Mouse (Mus musculus): Measurements from ENCODE around the gene Ppp2r5d. TPM values are rescaled to one million over a fixed set of nuclear protein-coding genes. Genes with fewer than 3 reads are reported as not detected.
A peak's percentile ranks its signal among the peaks of the same experiment; 100 is the strongest.

Ppp2r5d gene
- total and polyA plus RNA-seq, 2 experiments from 2014 or later: 94.1 to 128 TPM

DNA sequence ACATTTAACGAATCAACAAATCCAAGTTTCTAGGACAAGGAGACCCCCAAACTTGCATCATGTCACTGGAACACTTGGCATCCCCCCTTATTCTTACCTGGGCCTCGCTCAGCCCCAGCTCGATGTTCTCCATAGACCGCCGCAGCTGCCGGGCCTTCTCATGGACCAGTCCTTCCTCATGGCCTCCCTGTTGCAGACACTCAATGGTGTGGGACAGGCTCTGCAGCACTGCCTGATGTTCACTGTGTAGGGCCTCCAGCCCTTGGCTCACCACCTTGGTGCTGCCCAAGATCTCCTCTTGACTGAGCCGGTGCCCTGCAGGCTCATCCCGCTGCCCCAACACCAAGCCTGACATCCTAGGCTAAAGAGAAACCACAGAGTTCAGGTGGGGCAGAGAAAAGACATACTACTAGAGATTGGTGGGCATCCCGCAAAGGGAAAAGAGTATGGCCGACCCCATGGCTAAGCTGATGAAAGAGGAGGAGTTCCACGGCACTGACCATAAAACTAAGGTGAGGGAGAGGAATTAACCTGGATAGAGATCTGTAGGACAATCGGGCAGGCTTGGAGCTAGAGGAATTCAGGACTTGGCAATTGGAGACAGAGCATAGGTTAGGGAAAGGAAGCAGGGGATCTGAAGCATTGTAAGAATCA, 60.6 kb downstream of the Ppp2r5d start:
- ATAC-seq (ENCODE audit: low FRiP score): no peak
- 92% methylated on average over 12 of the region's 12 CpGs for WGBS
- no peak overlapping the region for H3K4me3 ChIP-seq (ENCODE audit: low read depth, low read length)

DNA sequence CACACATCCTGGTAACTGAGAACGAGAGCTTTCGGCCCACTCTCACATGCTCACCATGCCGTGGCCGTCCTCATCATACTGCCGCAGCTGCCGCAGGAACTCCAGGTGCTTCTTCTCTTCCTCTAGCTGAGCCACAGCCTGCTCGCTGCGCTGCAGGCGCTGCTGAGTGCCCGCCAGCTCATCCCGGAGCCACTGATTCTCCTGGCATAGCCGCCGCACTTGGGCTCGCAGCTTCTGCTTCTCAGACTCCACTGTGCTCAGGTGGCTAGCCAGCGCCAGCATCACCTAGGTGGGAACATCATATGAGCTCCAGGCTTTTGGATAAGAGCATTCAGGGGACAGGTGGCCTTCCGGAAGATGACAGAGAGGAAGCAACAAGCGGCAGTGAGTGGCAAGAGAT, 62.9 kb downstream of the Ppp2r5d start:
- peaks cover 31% of the 10 kb centered on the region for H3K36me3 ChIP-seq (ENCODE audit: insufficient read depth, low read length)
- no peak overlapping the region for H3K27ac ChIP-seq (ENCODE audit: low read depth, low read length)
- TF ChIP-seq CTCF (IDR thresholded peaks at IDR 0.05): no peak
- no peak overlapping the region for H3K4me3 ChIP-seq (ENCODE audit: low read depth, low read length)
- H3K27me3 ChIP-seq (ENCODE audit: insufficient read depth, low read length): no peaks in the 10 kb centered on the region
- ATAC-seq (ENCODE audit: low FRiP score) (no peak), DNase-seq (ENCODE audit: low spot score) (no peak)
- 92% methylated on average over 17 of the region's 17 CpGs for WGBS
- H3K9me3 ChIP-seq (ENCODE audit: low read length): no peaks in the 10 kb centered on the region
- no peak overlapping the region for H3K9ac ChIP-seq (replicated peaks; ENCODE audit: low read length, poor library complexity, severe bottlenecking)
- H3K4me2 ChIP-seq (ENCODE audit: low read depth, low read length, poor library complexity, severe bottlenecking): no peak overlapping the region
- peaks cover 9% of the 10 kb centered on the region; the same call in 1 of the 2 replicates for H3K4me1 ChIP-seq (ENCODE audit: insufficient read depth, low read length)

More for the DNA sequence above, 60.6 kb downstream of the Ppp2r5d start:
- Histone ChIP-seq H3K27me3 (ENCODE audit: insufficient read depth, low read length) (no peaks in the 10 kb centered on the region), H3K9ac (replicated peaks; ENCODE audit: low read length, poor library complexity, severe bottlenecking) (no peak overlapping the region; the same call in 1 of the 2 replicates), H3K27ac (ENCODE audit: low read depth, low read length) (no peak overlapping the region), H3K36me3 (ENCODE audit: insufficient read depth, low read length) (peaks cover 32% of the 10 kb centered on the region), H3K9me3 (ENCODE audit: low read length) (no peaks in the 10 kb centered on the region), H3K4me2 (ENCODE audit: low read depth, low read length, poor library complexity, severe bottlenecking) (peak overlapping the region; percentile 93; the same call in 1 of the 2 replicates), H3K4me1 (ENCODE audit: insufficient read depth, low read length) (peaks cover 9% of the 10 kb centered on the region; the same call in 1 of the 2 replicates)
- TF ChIP-seq CTCF (IDR thresholded peaks at IDR 0.05): no peak
- DNase-seq (ENCODE audit: low spot score): no peak

GRCm38 (mm10) chr17:46639929-46640328, 65.0 kb downstream of the Ppp2r5d start:
- 78% methylated on average over 9 of the region's 9 CpGs for WGBS
- Histone ChIP-seq H3K9me3 (ENCODE audit: low read length) (no peaks in the 10 kb centered on the region), H3K27ac (ENCODE audit: low read depth, low read length) (no peak overlapping the region), H3K9ac (replicated peaks; ENCODE audit: low read length, poor library complexity, severe bottlenecking) (no peak overlapping the region), H3K4me3 (ENCODE audit: low read depth, low read length) (no peak overlapping the region), H3K36me3 (ENCODE audit: insufficient read depth, low read length) (peaks cover 40% of the 10 kb centered on the region), H3K27me3 (ENCODE audit: insufficient read depth, low read length) (no peaks in the 10 kb centered on the region), H3K4me2 (ENCODE audit: low read depth, low read length, poor library complexity, severe bottlenecking) (no peak overlapping the region), H3K4me1 (ENCODE audit: insufficient read depth, low read length) (peaks cover 7% of the 10 kb centered on the region; the same call in 1 of the 2 replicates)
- DNase-seq (ENCODE audit: low spot score): no peak
- TF ChIP-seq CTCF (IDR thresholded peaks at IDR 0.05): no peak
- ATAC-seq (ENCODE audit: low FRiP score): no peak

DNA sequence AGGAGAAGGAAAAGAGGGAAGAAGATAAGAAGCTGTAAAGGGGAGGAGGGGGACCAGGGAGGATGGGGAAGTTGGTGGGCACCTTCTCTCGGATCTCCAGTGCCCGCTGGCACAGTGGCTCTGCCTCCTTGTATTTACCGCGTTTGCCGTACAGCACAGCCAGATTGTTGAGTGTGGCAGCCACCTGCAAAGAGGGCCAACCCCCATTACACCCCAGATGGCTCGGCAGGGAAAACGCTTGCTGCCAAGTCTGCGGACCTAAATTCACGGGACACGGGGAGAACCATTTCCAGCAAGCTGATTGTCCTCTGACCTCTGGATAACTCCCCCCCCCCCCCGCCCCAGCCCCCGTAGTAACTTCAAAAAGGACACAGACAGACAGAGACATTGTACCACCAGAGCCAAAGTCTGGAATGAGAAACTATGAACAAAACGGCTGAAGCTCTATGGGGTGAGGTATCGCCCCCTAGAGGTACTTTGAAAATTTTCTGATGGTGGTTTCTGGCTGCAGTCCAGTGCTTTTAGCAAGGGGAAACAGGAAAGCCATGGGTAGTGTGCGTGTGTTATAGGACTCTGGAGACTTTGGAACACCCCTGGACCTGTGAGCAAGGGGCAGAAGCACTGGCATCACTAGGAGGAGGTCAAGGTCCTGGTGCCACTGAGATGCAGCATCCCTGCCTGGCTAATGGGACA, 67.9 kb downstream of the Ppp2r5d start:
- H3K27ac ChIP-seq (ENCODE audit: low read depth, low read length): no peak overlapping the region
- no peak overlapping the region for H3K4me3 ChIP-seq (ENCODE audit: low read depth, low read length)
- DNase-seq (ENCODE audit: low spot score) (peak; percentile 89), ATAC-seq (ENCODE audit: low FRiP score) (peak; percentile 24; the same call in 1 of the 2 replicates)
- peak overlapping the region; percentile 5; the same call in 1 of the 2 replicates for H3K4me2 ChIP-seq (ENCODE audit: low read depth, low read length, poor library complexity, severe bottlenecking)
- H3K27me3 ChIP-seq (ENCODE audit: insufficient read depth, low read length): no peaks in the 10 kb centered on the region
- H3K9me3 ChIP-seq (ENCODE audit: low read length): no peaks in the 10 kb centered on the region
- no peaks in the 10 kb centered on the region for H3K4me1 ChIP-seq (ENCODE audit: insufficient read depth, low read length)
- peak; percentile 85 for TF ChIP-seq CTCF (IDR thresholded peaks at IDR 0.05)
- H3K36me3 ChIP-seq (ENCODE audit: insufficient read depth, low read length): peaks cover 53% of the 10 kb centered on the region
- no peak overlapping the region for H3K9ac ChIP-seq (replicated peaks; ENCODE audit: low read length, poor library complexity, severe bottlenecking)
- WGBS: 27% methylated on average over 15 of the region's 15 CpGs

Other genes starting within 250 kb of the Ppp2r5d start
- 46.8 and 50.1 TPM in 2 replicates for gene Ttbk1, start 217.4 kb downstream of the Ppp2r5d start, total RNA-seq (2014; rRNA removed)
- 5.4 and 6.1 TPM in 2 replicates for gene Ttbk1, start 217.4 kb downstream of the Ppp2r5d start, polyA plus RNA-seq (2015; fragmentation: Nextera tagmentation; extraction: Ambion mirVana)
- gene Dnph1, start 208.4 kb downstream of the Ppp2r5d start, total RNA-seq (2014; rRNA removed): 4.0 and 4.1 TPM in 2 replicates
- 10.2 and 10.4 TPM in 2 replicates for gene Dnph1, start 208.4 kb downstream of the Ppp2r5d start, polyA plus RNA-seq (2015; fragmentation: Nextera tagmentation; extraction: Ambion mirVana)
- gene Cul9, start 158.7 kb downstream of the Ppp2r5d start, total RNA-seq (2014; rRNA removed): 53.8 and 70.9 TPM in 2 replicates
- gene Cul9, start 158.7 kb downstream of the Ppp2r5d start, polyA plus RNA-seq (2015; fragmentation: Nextera tagmentation; extraction: Ambion mirVana): 13.6 and 16.7 TPM in 2 replicates
- 45.8 and 69.0 TPM in 2 replicates for gene Srf, start 148.9 kb downstream of the Ppp2r5d start, total RNA-seq (2014; rRNA removed)
- 2.6 and 3.3 TPM in 2 replicates for gene Srf, start 148.9 kb downstream of the Ppp2r5d start, polyA plus RNA-seq (2015; fragmentation: Nextera tagmentation; extraction: Ambion mirVana)
- 61.8 and 62.6 TPM in 2 replicates for gene Ptk7, start 75.6 kb downstream of the Ppp2r5d start, total RNA-seq (2014; rRNA removed)
- gene Ptk7, start 75.6 kb downstream of the Ppp2r5d start, polyA plus RNA-seq (2015; fragmentation: Nextera tagmentation; extraction: Ambion mirVana): 22.5 and 22.9 TPM in 2 replicates
- 24.5 and 28.5 TPM in 2 replicates for gene Klc4, start 59.1 kb downstream of the Ppp2r5d start, total RNA-seq (2014; rRNA removed)
- gene Klc4, start 59.1 kb downstream of the Ppp2r5d start, polyA plus RNA-seq (2015; fragmentation: Nextera tagmentation; extraction: Ambion mirVana): 20.0 and 22.2 TPM in 2 replicates
- 46.7 and 47.4 TPM in 2 replicates for gene Mrpl2, start 58.9 kb downstream of the Ppp2r5d start, total RNA-seq (2014; rRNA removed)
- 85.5 and 85.7 TPM in 2 replicates for gene Mrpl2, start 58.9 kb downstream of the Ppp2r5d start, polyA plus RNA-seq (2015; fragmentation: Nextera tagmentation; extraction: Ambion mirVana)
- gene Cul7, start 54.8 kb downstream of the Ppp2r5d start, total RNA-seq (2014; rRNA removed): 83.5 and 92.4 TPM in 2 replicates
- 26.2 and 26.6 TPM in 2 replicates for gene Cul7, start 54.8 kb downstream of the Ppp2r5d start, polyA plus RNA-seq (2015; fragmentation: Nextera tagmentation; extraction: Ambion mirVana)
- gene Rrp36, start 30.8 kb downstream of the Ppp2r5d start, total RNA-seq (2014; rRNA removed): 26.9 and 27.6 TPM in 2 replicates
- gene Rrp36, start 30.8 kb downstream of the Ppp2r5d start, polyA plus RNA-seq (2015; fragmentation: Nextera tagmentation; extraction: Ambion mirVana): 47.1 and 52.2 TPM in 2 replicates
- gene Mea1, start 26.3 kb downstream of the Ppp2r5d start, total RNA-seq (2014; rRNA removed): 130 and 171 TPM in 2 replicates
- gene Mea1, start 26.3 kb downstream of the Ppp2r5d start, polyA plus RNA-seq (2015; fragmentation: Nextera tagmentation; extraction: Ambion mirVana): 314 and 362 TPM in 2 replicates
- gene Klhdc3, start 24.2 kb downstream of the Ppp2r5d start, total RNA-seq (2014; rRNA removed): 98.7 and 99.7 TPM in 2 replicates
- 185 and 192 TPM in 2 replicates for gene Klhdc3, start 24.2 kb downstream of the Ppp2r5d start, polyA plus RNA-seq (2015; fragmentation: Nextera tagmentation; extraction: Ambion mirVana)
- gene Pex6, start 6.4 kb upstream of the Ppp2r5d start, total RNA-seq (2014; rRNA removed): 37.8 and 38.5 TPM in 2 replicates
- gene Pex6, start 6.4 kb upstream of the Ppp2r5d start, polyA plus RNA-seq (2015; fragmentation: Nextera tagmentation; extraction: Ambion mirVana): 17.6 and 18.3 TPM in 2 replicates
- 0.27 and 0.57 TPM in 2 replicates for gene Gnmt, start 24.1 kb upstream of the Ppp2r5d start, total RNA-seq (2014; rRNA removed)
- 0.88 and 1.5 TPM in 2 replicates for gene Gnmt, start 24.1 kb upstream of the Ppp2r5d start, polyA plus RNA-seq (2015; fragmentation: Nextera tagmentation; extraction: Ambion mirVana)
- 62.0 and 74.6 TPM in 2 replicates for gene Cnpy3, start 47.1 kb upstream of the Ppp2r5d start, total RNA-seq (2014; rRNA removed)
- 70.7 and 74.4 TPM in 2 replicates for gene Cnpy3, start 47.1 kb upstream of the Ppp2r5d start, polyA plus RNA-seq (2015; fragmentation: Nextera tagmentation; extraction: Ambion mirVana)
- not detected in 2 replicates for gene Ptcra, start 58.6 kb upstream of the Ppp2r5d start, total RNA-seq (2014; rRNA removed)
- 0.17 and 0.20 TPM in 2 replicates for gene Ptcra, start 58.6 kb upstream of the Ppp2r5d start, polyA plus RNA-seq (2015; fragmentation: Nextera tagmentation; extraction: Ambion mirVana)
- gene 2310039H08Rik, start 67.5 kb upstream of the Ppp2r5d start, total RNA-seq (2014; rRNA removed): 39.2 and 39.3 TPM in 2 replicates
- gene 2310039H08Rik, start 67.5 kb upstream of the Ppp2r5d start, polyA plus RNA-seq (2015; fragmentation: Nextera tagmentation; extraction: Ambion mirVana): 56.6 and 59.2 TPM in 2 replicates
- gene Rpl7l1, start 77.6 kb upstream of the Ppp2r5d start, total RNA-seq (2014; rRNA removed): 42.3 and 43.2 TPM in 2 replicates
- 67.6 and 69.7 TPM in 2 replicates for gene Rpl7l1, start 77.6 kb upstream of the Ppp2r5d start, polyA plus RNA-seq (2015; fragmentation: Nextera tagmentation; extraction: Ambion mirVana)
- 31.2 and 31.6 TPM in 2 replicates for gene Bicral, start 153.4 kb upstream of the Ppp2r5d start, total RNA-seq (2014; rRNA removed)
- 6.5 and 7.0 TPM in 2 replicates for gene Bicral, start 153.4 kb upstream of the Ppp2r5d start, polyA plus RNA-seq (2015; fragmentation: Nextera tagmentation; extraction: Ambion mirVana)
- 43.1 and 46.3 TPM in 2 replicates for gene Tbcc, start 185.6 kb upstream of the Ppp2r5d start, total RNA-seq (2014; rRNA removed)
- gene Tbcc, start 185.6 kb upstream of the Ppp2r5d start, polyA plus RNA-seq (2015; fragmentation: Nextera tagmentation; extraction: Ambion mirVana): 49.9 and 51.2 TPM in 2 replicates
- gene Prph2, start 205.3 kb upstream of the Ppp2r5d start, total RNA-seq (2014; rRNA removed): not detected in 2 replicates
- gene Prph2, start 205.3 kb upstream of the Ppp2r5d start, polyA plus RNA-seq (2015; fragmentation: Nextera tagmentation; extraction: Ambion mirVana): not detected in 2 replicates

All from midbrain, postnatal 0 days (tissue).